Mouse (Mus musculus) megakaryocyte, embryonic 14.5 days (primary cell): ENCODE results near the gene Olfr887. TPM values are rescaled to one million over a fixed set of nuclear protein-coding genes. Genes with fewer than 3 reads are reported as not detected.

Experiments
- H3K27me3 ChIP-seq: replicated peaks from 2 replicates; pipeline ENCODE3; 2012; ENCODE audit warnings: inconsistent platforms
- H3K36me3 ChIP-seq: replicated peaks from 2 replicates; pipeline ENCODE3; 2012; ENCODE audit warnings: low read length, inconsistent platforms, mixed read lengths
- H3K4me1 ChIP-seq: 2 replicates; pipeline ENCODE4 v1.6.1; 2012; ENCODE audit warnings: inconsistent platforms
- H3K4me3 ChIP-seq: replicated peaks from 2 replicates; pipeline ENCODE3; 2012; ENCODE audit warnings: moderate library complexity, mild to moderate bottlenecking, inconsistent platforms
- H3K9me3 ChIP-seq: 2 replicates; pipeline ENCODE4 v1.6.1; 2012; ENCODE audit warnings: inconsistent platforms
- FLI1 ChIP-seq: IDR thresholded peaks from 2 replicates; pipeline ENCODE4 v1.6.1; 2012; ENCODE audit warnings: low read length, inconsistent platforms, mixed read lengths
- GATA1 ChIP-seq: IDR thresholded peaks from 3 replicates; pipeline ENCODE4 v1.6.1; 2012; ENCODE audit warnings: mixed read lengths, low read length, inconsistent platforms, borderline replicate concordance
- polyA plus RNA-seq: library from polyadenylated mRNA; stranded (reverse); fragments of >175 nt; gene quantifications from 2 replicates; pipeline ENCODE4 v1.2.3, GENCODE M21; 2012; ENCODE audit warnings: low replicate concordance; ENCODE audit not compliant: insufficient read depth

Gene Olfr887
- polyA plus RNA-seq, result 0.34 TPM in 1 of 2 replicates, not detected in the other

- Histone ChIP-seq H3K4me1 (no peaks in the 10 kb centered on the region), H3K36me3 (no peaks in the 10 kb centered on the region), H3K27me3 (no peaks in the 10 kb centered on the region), H3K4me3 (no peak within 1 kb of the TSS), H3K9me3 (no peaks in the 10 kb centered on the region; the same call in 1 of the 2 replicates)
- TF ChIP-seq FLI1 (no peak), GATA1 (no peak)
These were observed at the start of gene Olfr887 for GRCm38 (mm10) chr9:38083772-38084171. Gene Olfr887, plus strand, starts transcription at chr9:38084072.

- no peaks in the 10 kb centered on the region for H3K36me3 ChIP-seq
- no peaks in the 10 kb centered on the region for H3K27me3 ChIP-seq
- H3K4me3 ChIP-seq, result no peak within 1 kb of the TSS
- TF ChIP-seq GATA1 (no peak), FLI1 (no peak)
- no peaks in the 10 kb centered on the region for H3K9me3 ChIP-seq
- no peaks in the 10 kb centered on the region for H3K4me1 ChIP-seq
These were observed 37.6 kb upstream of the Olfr887 start, which contains the start of gene Olfr884 for GRCm38 (mm10) chr9:38046255-38046654. Gene Olfr884, plus strand, starts transcription at chr9:38046555.

GRCm38 (mm10) chr9:38061022-38061421 is 22.9 kb upstream of the Olfr887 start, which contains the start of gene Olfr885:
Gene Olfr885, plus strand, starts transcription at chr9:38061322.
- H3K27me3 ChIP-seq, result no peaks in the 10 kb centered on the region
- H3K4me3 ChIP-seq, result no peak within 1 kb of the TSS
- H3K9me3 ChIP-seq, result no peaks in the 10 kb centered on the region
- H3K36me3 ChIP-seq, result no peaks in the 10 kb centered on the region
- H3K4me1 ChIP-seq, result no peaks in the 10 kb centered on the region
- TF ChIP-seq FLI1 (no peak), GATA1 (no peak)

GRCm38 (mm10) chr9:38107828-38108227 is 24.0 kb downstream of the Olfr887 start, which contains the start of gene Olfr888:
Gene Olfr888, plus strand, starts transcription at chr9:38108128.
- Histone ChIP-seq H3K27me3 (no peaks in the 10 kb centered on the region), H3K9me3 (no peaks in the 10 kb centered on the region), H3K4me1 (no peaks in the 10 kb centered on the region), H3K4me3 (no peak within 1 kb of the TSS), H3K36me3 (no peaks in the 10 kb centered on the region)
- no peak for TF ChIP-seq FLI1
- no peak for TF ChIP-seq GATA1

GRCm38 (mm10) chr9:38114898-38115297 is 31.0 kb downstream of the Olfr887 start, which contains the start of gene Olfr889:
Gene Olfr889, plus strand, starts transcription at chr9:38115198.
- Histone ChIP-seq H3K27me3 (no peaks in the 10 kb centered on the region), H3K36me3 (no peaks in the 10 kb centered on the region), H3K4me3 (no peak within 1 kb of the TSS), H3K9me3 (no peaks in the 10 kb centered on the region), H3K4me1 (no peaks in the 10 kb centered on the region)
- TF ChIP-seq GATA1 (no peak), FLI1 (no peak)

Other genes starting within 250 kb of the Olfr887 start
- gene Olfr877, start 229.8 kb upstream of the Olfr887 start, polyA plus RNA-seq, result not detected in 2 replicates
- not detected in 2 replicates for gene Olfr145, start 187.3 kb upstream of the Olfr887 start, polyA plus RNA-seq
- not detected in 2 replicates for gene Olfr878, start 166.2 kb upstream of the Olfr887 start, polyA plus RNA-seq
- not detected in 2 replicates for gene Olfr881, start 92.2 kb upstream of the Olfr887 start, polyA plus RNA-seq
- gene Olfr883, start 58.3 kb upstream of the Olfr887 start, polyA plus RNA-seq, result not detected in 2 replicates
- 0.03 TPM in 1 of 2 replicates, not detected in the other for gene Olfr884, start 37.5 kb upstream of the Olfr887 start, polyA plus RNA-seq
- not detected in 2 replicates for gene Olfr885, start 22.8 kb upstream of the Olfr887 start, polyA plus RNA-seq
- gene Olfr888, start 24.1 kb downstream of the Olfr887 start, polyA plus RNA-seq, result not detected in 2 replicates
- gene Olfr889, start 31.1 kb downstream of the Olfr887 start, polyA plus RNA-seq, result not detected in 2 replicates
- not detected in 2 replicates for gene Olfr890, start 58.4 kb downstream of the Olfr887 start, polyA plus RNA-seq
- not detected in 2 replicates for gene Olfr891, start 96.7 kb downstream of the Olfr887 start, polyA plus RNA-seq
- not detected in 2 replicates for gene Olfr893, start 124.3 kb downstream of the Olfr887 start, polyA plus RNA-seq
- gene Olfr894, start 134.0 kb downstream of the Olfr887 start, polyA plus RNA-seq, result not detected in 2 replicates
- gene Olfr143, start 168.7 kb downstream of the Olfr887 start, polyA plus RNA-seq, result not detected in 2 replicates
- not detected in 2 replicates for gene Olfr895, start 183.8 kb downstream of the Olfr887 start, polyA plus RNA-seq
- gene Olfr896-ps1, start 207.0 kb downstream of the Olfr887 start, polyA plus RNA-seq, result not detected in 2 replicates
- not detected in 2 replicates for gene Olfr25, start 245.0 kb downstream of the Olfr887 start, polyA plus RNA-seq